Mouse (Mus musculus): ENCODE measurements around the gene B3gnt9. TPM values are rescaled to one million over a fixed set of nuclear protein-coding genes. Genes with fewer than 3 reads are reported as not detected.

The B3gnt9 gene
- polyA plus RNA-seq, 1 experiment from 2014 or later = 8.9 TPM

DNA sequence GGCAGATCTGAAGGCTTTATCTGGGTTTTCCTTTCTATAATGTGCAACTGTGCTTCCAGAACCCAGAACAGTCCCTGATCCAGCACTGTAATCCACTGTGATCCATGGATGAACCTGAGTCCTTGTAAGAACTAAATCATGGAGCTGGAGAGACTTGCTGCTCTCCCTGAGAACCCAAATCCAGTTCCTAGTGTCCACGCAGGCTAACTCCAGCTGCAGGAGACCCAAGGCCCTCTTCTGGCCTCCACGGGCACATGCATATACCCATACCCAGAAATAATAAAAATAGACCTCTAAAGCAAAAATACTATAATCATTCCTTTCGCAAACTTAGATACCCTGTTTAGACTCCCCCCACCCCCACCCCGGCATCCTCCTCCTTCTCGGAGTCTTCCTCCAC, 33.3 kb upstream of the B3gnt9 start:
- Histone ChIP-seq H3K4me1 (ENCODE audit: control insufficient read depth, insufficient read depth, low read length) (peaks cover 41% of the 10 kb centered on the region), H3K27me3 (ENCODE audit: control insufficient read depth, insufficient read depth, low read depth, low read length) (no peaks in the 10 kb centered on the region), H3K4me3 (ENCODE audit: low read depth, low read length) (peak overlapping the region; percentile 52), H3K27ac (ENCODE audit: low read length) (peak overlapping the region; percentile 86), H3K4me2 (ENCODE audit: low read length) (peak overlapping the region; percentile 79), H3K9me3 (replicated peaks; ENCODE audit: control insufficient read depth, low read length, poor library complexity, severe bottlenecking) (no peaks in the 10 kb centered on the region), H3K36me3 (ENCODE audit: control insufficient read depth, insufficient read depth, low read length) (peaks cover 4% of the 10 kb centered on the region; the same call in 1 of the 2 replicates), H3K9ac (ENCODE audit: low read depth, low read length) (peak overlapping the region; percentile 69)
- ATAC-seq = no peak
- WGBS = 81% methylated on average over 5 of the region's 5 CpGs

DNA sequence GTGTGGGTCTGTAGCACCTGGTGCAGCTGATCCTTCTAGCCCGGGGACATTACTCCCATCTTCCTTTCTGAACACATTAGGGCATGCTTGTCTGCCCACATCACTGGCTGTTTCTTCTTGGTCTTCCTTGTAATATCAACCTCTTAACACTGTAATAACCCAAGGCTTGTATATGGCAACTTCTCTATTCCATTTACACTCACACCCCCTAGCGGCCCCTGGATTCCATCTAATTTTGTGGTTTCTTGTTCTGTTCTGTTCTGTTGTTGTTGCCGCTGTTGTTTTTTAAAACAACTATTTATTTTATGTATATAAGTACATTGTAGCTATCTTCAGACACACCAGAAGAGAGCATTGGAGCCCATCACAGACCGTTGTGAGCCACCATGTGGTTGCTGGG, 32.0 kb upstream of the B3gnt9 start:
- no peak for ATAC-seq
- H3K27ac ChIP-seq (ENCODE audit: low read length) = no peak overlapping the region
- no peaks in the 10 kb centered on the region; the same call in 1 of the 2 replicates for H3K27me3 ChIP-seq (ENCODE audit: control insufficient read depth, insufficient read depth, low read depth, low read length)
- peak overlapping the region; percentile 79 for H3K4me2 ChIP-seq (ENCODE audit: low read length)
- H3K9me3 ChIP-seq (replicated peaks; ENCODE audit: control insufficient read depth, low read length, poor library complexity, severe bottlenecking) = no peaks in the 10 kb centered on the region
- WGBS = 88% methylated on average over 4 of the region's 4 CpGs
- no peak overlapping the region for H3K4me3 ChIP-seq (ENCODE audit: low read depth, low read length)
- peaks cover 12% of the 10 kb centered on the region for H3K36me3 ChIP-seq (ENCODE audit: control insufficient read depth, insufficient read depth, low read length)
- H3K9ac ChIP-seq (ENCODE audit: low read depth, low read length) = no peak overlapping the region
- H3K4me1 ChIP-seq (ENCODE audit: control insufficient read depth, insufficient read depth, low read length) = peaks cover 41% of the 10 kb centered on the region

DNA sequence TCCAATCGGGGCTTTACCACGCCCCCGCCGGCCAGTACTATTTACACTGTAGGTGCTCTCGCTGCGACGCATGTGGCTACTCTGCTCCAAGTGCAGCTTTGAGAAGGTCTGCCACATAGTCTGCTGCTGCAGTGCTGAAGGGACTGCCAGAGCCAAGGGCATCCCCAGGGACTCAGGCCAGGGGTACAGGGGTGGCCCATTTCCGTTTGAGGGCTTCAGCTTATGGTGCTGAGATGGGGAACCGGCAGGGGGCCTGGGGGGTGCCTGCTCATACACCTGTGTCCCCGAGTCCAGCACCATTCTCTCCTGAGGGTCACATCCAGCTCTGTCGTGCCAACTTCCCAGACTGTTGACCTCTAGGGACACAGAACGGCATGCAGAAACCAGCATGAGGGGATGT, 30.6 kb upstream of the B3gnt9 start:
- Histone ChIP-seq H3K27me3 (ENCODE audit: control insufficient read depth, insufficient read depth, low read depth, low read length) (no peaks in the 10 kb centered on the region; the same call in 1 of the 2 replicates), H3K27ac (ENCODE audit: low read length) (no peak overlapping the region), H3K4me1 (ENCODE audit: control insufficient read depth, insufficient read depth, low read length) (peaks cover 36% of the 10 kb centered on the region), H3K9ac (ENCODE audit: low read depth, low read length) (peak overlapping the region; percentile 36; the same call in 1 of the 2 replicates), H3K4me3 (ENCODE audit: low read depth, low read length) (no peak overlapping the region), H3K4me2 (ENCODE audit: low read length) (no peak overlapping the region), H3K36me3 (ENCODE audit: control insufficient read depth, insufficient read depth, low read length) (peaks cover 17% of the 10 kb centered on the region), H3K9me3 (replicated peaks; ENCODE audit: control insufficient read depth, low read length, poor library complexity, severe bottlenecking) (no peaks in the 10 kb centered on the region)
- 46% methylated on average over 12 of the region's 12 CpGs for WGBS
- ATAC-seq = no peak

DNA sequence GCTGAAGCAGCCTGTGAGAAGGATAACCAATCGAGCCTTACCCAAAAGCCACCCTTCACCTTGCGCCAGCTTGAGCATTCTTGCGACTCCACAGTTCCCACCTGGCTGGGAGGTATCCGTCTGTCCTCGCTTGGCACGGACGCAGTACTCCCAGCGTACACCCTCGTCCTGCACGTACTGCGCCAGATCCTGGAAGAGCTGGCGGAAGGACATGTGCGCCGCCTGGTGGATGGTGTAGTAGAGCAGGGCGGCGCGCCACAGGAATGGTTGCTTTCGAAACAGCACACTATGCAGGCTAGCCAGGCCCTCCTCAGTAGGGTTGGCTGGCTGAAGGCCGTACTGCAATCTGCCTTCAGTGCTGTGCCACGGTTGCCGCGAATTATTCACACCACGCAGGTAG, 28.1 kb upstream of the B3gnt9 start:
- Histone ChIP-seq H3K4me1 (ENCODE audit: control insufficient read depth, insufficient read depth, low read length) (peaks cover 30% of the 10 kb centered on the region), H3K9me3 (replicated peaks; ENCODE audit: control insufficient read depth, low read length, poor library complexity, severe bottlenecking) (no peaks in the 10 kb centered on the region), H3K27me3 (ENCODE audit: control insufficient read depth, insufficient read depth, low read depth, low read length) (peaks cover 2% of the 10 kb centered on the region; the same call in 1 of the 2 replicates), H3K36me3 (ENCODE audit: control insufficient read depth, insufficient read depth, low read length) (peaks cover 20% of the 10 kb centered on the region), H3K4me2 (ENCODE audit: low read length) (no peak overlapping the region), H3K4me3 (ENCODE audit: low read depth, low read length) (no peak overlapping the region), H3K27ac (ENCODE audit: low read length) (no peak overlapping the region), H3K9ac (ENCODE audit: low read depth, low read length) (no peak overlapping the region)
- ATAC-seq = no peak
- 28% methylated on average over 23 of the region's 23 CpGs for WGBS

DNA sequence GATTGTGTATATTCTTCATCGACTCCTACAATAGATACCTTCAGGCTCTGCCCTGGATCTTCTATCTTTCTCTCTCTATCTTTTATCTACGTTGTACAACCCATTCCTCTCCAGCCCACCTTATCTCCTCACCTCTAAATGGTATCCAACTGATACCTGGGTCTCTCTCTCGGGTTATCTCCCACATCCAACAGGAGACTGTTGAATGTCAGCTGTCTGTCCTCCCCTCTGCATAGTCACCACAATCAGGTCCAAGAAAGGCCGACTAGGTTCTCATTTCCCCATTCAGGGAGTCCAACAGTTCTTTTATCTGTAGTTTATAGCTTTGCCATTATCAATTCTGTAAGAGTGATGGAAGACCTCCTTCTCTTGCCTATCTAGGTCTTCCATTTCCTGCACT, 27.3 kb upstream of the B3gnt9 start:
- Histone ChIP-seq H3K4me3 (ENCODE audit: low read depth, low read length) (no peak overlapping the region), H3K4me2 (ENCODE audit: low read length) (no peak overlapping the region), H3K4me1 (ENCODE audit: control insufficient read depth, insufficient read depth, low read length) (peaks cover 21% of the 10 kb centered on the region), H3K36me3 (ENCODE audit: control insufficient read depth, insufficient read depth, low read length) (peaks cover 20% of the 10 kb centered on the region), H3K27me3 (ENCODE audit: control insufficient read depth, insufficient read depth, low read depth, low read length) (peaks cover 7% of the 10 kb centered on the region; the same call in 1 of the 2 replicates), H3K9ac (ENCODE audit: low read depth, low read length) (no peak overlapping the region), H3K9me3 (replicated peaks; ENCODE audit: control insufficient read depth, low read length, poor library complexity, severe bottlenecking) (no peaks in the 10 kb centered on the region), H3K27ac (ENCODE audit: low read length) (no peak overlapping the region)
- no peak for ATAC-seq
- 88% methylated on average over 4 of the region's 4 CpGs for WGBS

DNA sequence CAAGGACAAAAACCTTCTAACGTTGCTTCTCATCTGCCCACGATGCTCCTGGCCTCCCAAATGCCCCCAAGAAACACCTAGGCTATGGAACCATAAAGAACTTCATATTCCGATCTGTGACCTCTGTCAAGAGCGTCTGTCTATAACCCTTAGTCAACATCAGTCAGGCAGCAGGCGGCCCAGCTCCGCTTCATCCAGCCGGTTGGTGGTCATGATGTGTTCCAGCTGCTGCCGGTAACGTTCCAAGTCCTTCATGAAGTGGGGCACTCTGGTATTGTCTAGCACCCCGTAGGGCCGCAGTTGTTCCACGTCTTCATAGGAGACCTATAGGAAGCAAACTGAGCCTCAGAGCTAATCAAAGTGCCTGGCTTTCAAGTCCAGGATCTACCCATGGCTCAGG, 26.9 kb upstream of the B3gnt9 start:
- 88% methylated on average over 12 of the region's 12 CpGs for WGBS
- H3K9me3 ChIP-seq (replicated peaks; ENCODE audit: control insufficient read depth, low read length, poor library complexity, severe bottlenecking) = no peaks in the 10 kb centered on the region
- no peak for ATAC-seq
- H3K27ac ChIP-seq (ENCODE audit: low read length) = no peak overlapping the region
- no peak overlapping the region for H3K4me2 ChIP-seq (ENCODE audit: low read length)
- no peak overlapping the region for H3K4me3 ChIP-seq (ENCODE audit: low read depth, low read length)
- H3K27me3 ChIP-seq (ENCODE audit: control insufficient read depth, insufficient read depth, low read depth, low read length) = peaks cover 11% of the 10 kb centered on the region
- H3K4me1 ChIP-seq (ENCODE audit: control insufficient read depth, insufficient read depth, low read length) = peaks cover 21% of the 10 kb centered on the region
- peaks cover 20% of the 10 kb centered on the region for H3K36me3 ChIP-seq (ENCODE audit: control insufficient read depth, insufficient read depth, low read length)
- H3K9ac ChIP-seq (ENCODE audit: low read depth, low read length) = no peak overlapping the region

DNA sequence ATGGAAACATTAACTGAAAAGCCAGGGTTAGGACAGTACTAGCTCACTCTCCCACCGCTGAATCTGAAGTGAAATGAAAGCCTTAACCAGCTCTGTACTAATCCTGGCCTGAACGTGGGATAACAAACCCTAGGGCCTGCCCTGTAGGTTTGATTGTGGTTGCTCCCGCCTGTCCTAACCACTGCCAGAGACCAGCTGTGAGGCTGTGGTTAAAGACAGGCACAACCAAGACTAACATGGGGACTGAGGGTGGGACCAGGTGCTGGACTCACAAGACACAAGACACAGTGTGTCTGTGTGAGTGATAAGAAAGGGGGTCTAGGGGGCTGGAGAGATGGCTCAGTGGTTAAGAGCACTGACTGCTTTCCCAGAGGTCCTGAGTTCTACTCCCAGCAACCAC, 25.6 kb upstream of the B3gnt9 start:
- no peaks in the 10 kb centered on the region for H3K9me3 ChIP-seq (replicated peaks; ENCODE audit: control insufficient read depth, low read length, poor library complexity, severe bottlenecking)
- peaks cover 20% of the 10 kb centered on the region for H3K4me1 ChIP-seq (ENCODE audit: control insufficient read depth, insufficient read depth, low read length)
- WGBS = 66% methylated on average over 3 of the region's 3 CpGs
- H3K9ac ChIP-seq (ENCODE audit: low read depth, low read length) = no peak overlapping the region
- H3K27ac ChIP-seq (ENCODE audit: low read length) = no peak overlapping the region
- H3K27me3 ChIP-seq (ENCODE audit: control insufficient read depth, insufficient read depth, low read depth, low read length) = peaks cover 15% of the 10 kb centered on the region
- no peak overlapping the region for H3K4me2 ChIP-seq (ENCODE audit: low read length)
- no peak overlapping the region for H3K4me3 ChIP-seq (ENCODE audit: low read depth, low read length)
- H3K36me3 ChIP-seq (ENCODE audit: control insufficient read depth, insufficient read depth, low read length) = peaks cover 20% of the 10 kb centered on the region
- ATAC-seq = no peak

DNA sequence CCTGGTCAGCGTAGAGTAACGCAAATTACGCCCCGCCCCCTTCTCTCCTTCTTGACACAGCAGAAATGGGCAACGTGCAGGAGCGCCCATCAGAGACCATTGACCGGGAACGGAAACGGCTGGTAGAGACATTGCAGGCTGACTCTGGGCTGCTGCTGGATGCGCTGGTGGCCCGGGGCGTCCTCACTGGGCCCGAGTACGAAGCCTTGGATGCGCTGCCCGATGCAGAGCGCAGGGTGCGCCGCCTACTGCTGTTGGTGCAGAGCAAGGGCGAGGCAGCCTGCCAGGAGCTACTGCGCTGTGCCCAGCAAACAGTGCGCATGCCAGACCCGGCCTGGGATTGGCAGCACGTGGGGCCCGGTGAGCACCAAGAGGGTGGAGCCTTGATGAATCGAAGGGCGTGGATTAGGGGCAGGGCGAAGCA, 24.0 kb upstream of the B3gnt9 start:
- no peaks in the 10 kb centered on the region for H3K9me3 ChIP-seq (replicated peaks; ENCODE audit: control insufficient read depth, low read length, poor library complexity, severe bottlenecking)
- ATAC-seq = peak; percentile 49
- peaks cover 30% of the 10 kb centered on the region for H3K27me3 ChIP-seq (ENCODE audit: control insufficient read depth, insufficient read depth, low read depth, low read length)
- peaks cover 18% of the 10 kb centered on the region for H3K4me1 ChIP-seq (ENCODE audit: control insufficient read depth, insufficient read depth, low read length)
- peak overlapping the region; percentile 16; the same call in 1 of the 2 replicates for H3K4me3 ChIP-seq (ENCODE audit: low read depth, low read length)
- 2% methylated on average over 27 of the region's 28 CpGs for WGBS
- peaks cover 15% of the 10 kb centered on the region for H3K36me3 ChIP-seq (ENCODE audit: control insufficient read depth, insufficient read depth, low read length)
- H3K27ac ChIP-seq (ENCODE audit: low read length) = no peak overlapping the region
- peak overlapping the region; percentile 49; the same call in 1 of the 2 replicates for H3K9ac ChIP-seq (ENCODE audit: low read depth, low read length)
- peak overlapping the region; percentile 50 for H3K4me2 ChIP-seq (ENCODE audit: low read length)

DNA sequence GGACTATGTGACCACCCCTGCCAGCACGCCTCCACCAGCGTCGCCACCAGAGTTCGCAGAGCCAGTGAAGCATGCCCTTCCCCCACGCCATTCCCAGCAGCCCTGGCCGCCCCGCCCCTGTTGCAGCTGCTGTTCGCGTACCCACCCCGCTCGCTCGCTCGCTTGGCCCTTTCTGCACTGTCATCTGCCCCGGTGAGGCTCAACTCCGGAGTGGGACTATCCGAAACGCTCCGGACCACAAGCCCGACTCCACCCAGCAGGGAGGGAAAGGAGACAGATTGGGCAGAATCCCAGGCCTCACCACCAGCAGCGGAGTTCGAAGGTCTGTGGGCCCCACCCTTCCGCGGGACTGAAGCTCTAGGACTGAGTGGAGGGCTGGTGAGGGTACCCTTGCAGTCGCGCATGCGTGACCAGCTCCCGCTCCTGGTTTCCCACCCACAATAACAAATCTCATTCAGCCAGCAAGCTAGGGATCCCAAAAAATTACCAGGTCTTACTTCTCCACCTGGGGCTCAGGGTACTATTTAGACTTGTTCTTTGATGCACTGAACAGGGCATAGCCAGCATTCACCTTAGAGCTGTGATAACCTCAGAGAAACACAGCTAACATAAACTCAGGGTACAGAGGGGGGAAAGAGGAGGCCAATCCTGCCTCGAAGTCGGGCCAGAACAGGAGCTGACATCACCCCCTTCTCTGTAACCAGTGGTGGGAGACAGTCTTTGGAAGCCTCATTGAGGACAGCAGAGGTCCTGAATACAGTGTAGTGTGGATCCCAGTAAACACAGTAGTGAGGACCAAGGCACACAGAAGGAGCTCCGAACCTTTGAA, 21.6 kb upstream of the B3gnt9 start:
- Histone ChIP-seq H3K27ac (ENCODE audit: low read length) (0 out of 2 replicates have a peak overlapping the region, but pooled peaks have one; percentile 33), H3K4me2 (ENCODE audit: low read length) (peak overlapping the region; percentile 96), H3K9ac (ENCODE audit: low read depth, low read length) (peak overlapping the region; percentile 70), H3K9me3 (replicated peaks; ENCODE audit: control insufficient read depth, low read length, poor library complexity, severe bottlenecking) (no peaks in the 10 kb centered on the region), H3K4me1 (ENCODE audit: control insufficient read depth, insufficient read depth, low read length) (peaks cover 18% of the 10 kb centered on the region), H3K36me3 (ENCODE audit: control insufficient read depth, insufficient read depth, low read length) (peaks cover 5% of the 10 kb centered on the region; the same call in 1 of the 2 replicates), H3K4me3 (ENCODE audit: low read depth, low read length) (peak overlapping the region; percentile 55), H3K27me3 (ENCODE audit: control insufficient read depth, insufficient read depth, low read depth, low read length) (peaks cover 50% of the 10 kb centered on the region)
- peak; percentile 70 for ATAC-seq
- 2% methylated on average over 29 of the region's 30 CpGs for WGBS

All from midbrain, embryonic 16.5 days (tissue).